Comparison of ENCODE assay signal across 14 mouse cellular contexts in genomic region chr5:145575660-145576059, GRCm38 (mm10). TPM values are rescaled to one million over a fixed set of nuclear protein-coding genes. Genes with fewer than 3 reads are reported as not detected.
"Had no signal": no experiment of that assay in that cellular context is flagged by ENCODE, and none has a peak within 500 bp of the region (broad histone marks: within the 10 kb centered on the region; RNA-seq: fewer than 3 reads in every experiment).

No protein-coding gene starts in this region.

RNA-seq across cellular contexts. Expression of gene Cyp3a41b, which starts 8.9 kb away (rescaled TPM):
- total RNA-seq: megakaryocyte, adult 5-6 weeks; megakaryocyte-erythroid progenitor cell, adult 5-6 weeks had no signal
- polyA plus RNA-seq: liver, embryonic 15.5 days; lung, adult 2 months; lung, embryonic 16.5 days; midbrain, embryonic 10.5 days; midbrain, embryonic 14.5 days; midbrain, embryonic 16.5 days; myocyte; neural tube, embryonic 11.5 days; neural tube, embryonic 13.5 days; neural tube, embryonic 15.5 days; spleen, adult 2 months; stomach, embryonic 16.5 days had no signal
